Mouse (Mus musculus): ENCODE results near the gene Ttll8.

GRCm38 (mm10) chr15:88915046-88915445 lies 39.2 kb downstream of the Ttll8 start:
- TF ChIP-seq POLR2A (IDR thresholded peaks at IDR 0.05; ENCODE audit: borderline replicate concordance, insufficient read depth, low read length): no peak
- no peak for TF ChIP-seq CTCF (IDR thresholded peaks at IDR 0.05; ENCODE audit: borderline replicate concordance, insufficient read depth, low read depth, low read length)

All from cerebellum, adult 2 months (tissue).